Mouse (Mus musculus) ES-E14 (cell line): ENCODE measurements around the gene Adcyap1.
A peak's percentile ranks its signal among the peaks of the same experiment; 100 is the strongest.

Experiments
- CHD2 ChIP-seq: IDR thresholded peaks from 2 replicates; pipeline ENCODE4 v1.6.1; 2014; ENCODE audit warnings: mild to moderate bottlenecking, low read depth, low read length, inconsistent platforms
- MAFK ChIP-seq: IDR thresholded peaks from 2 replicates; pipeline ENCODE4 v1.6.1; 2014; ENCODE audit warnings: mild to moderate bottlenecking, low read depth, low read length, inconsistent platforms; ENCODE audit not compliant: insufficient read depth
- ZC3H11A ChIP-seq: IDR thresholded peaks from 2 replicates; pipeline ENCODE4 v1.6.1; 2012; ENCODE audit warnings: low read depth, mild to moderate bottlenecking, inconsistent platforms, low read length, borderline replicate concordance
- ZNF384 ChIP-seq: IDR thresholded peaks from 2 replicates; pipeline ENCODE4 v1.6.1; 2012; ENCODE audit warnings: low read depth, low read length, inconsistent platforms

- TF ChIP-seq ZNF384: no peak
- no peak for TF ChIP-seq CHD2
- no peak for TF ChIP-seq MAFK
- TF ChIP-seq ZC3H11A: peak; percentile 93
Observed at GRCm38 (mm10) chr17:93158280-93158851, 40.5 kb upstream of the Adcyap1 start.
